Mouse (Mus musculus) kidney, embryonic 14.5 days (tissue): ENCODE measurements around the gene Patz1. TPM values are rescaled to one million over a fixed set of nuclear protein-coding genes. Genes with fewer than 3 reads are reported as not detected.
A peak's percentile ranks its signal among the peaks of the same experiment; 100 is the strongest.

Experiments
- ATAC-seq: fragments of 200-750 bp; cut with Nextera tagmentation; 2 replicates; pipeline ENCODE4 v1.8.0; 2017; ENCODE audit warnings: moderate number of reproducible peaks, mild to moderate bottlenecking, moderate TSS enrichment, moderate library complexity; ENCODE audit not compliant: low FRiP score, low TSS enrichment
- H3K27ac ChIP-seq: fragments of 300-500 bp; sonication (generic); 2 replicates; pipeline ENCODE4 v1.5.1; 2014; ENCODE audit warnings: low read depth, mild to moderate bottlenecking, low read length, moderate library complexity, mixed read lengths
- H3K27me3 ChIP-seq: fragments of 300-500 bp; sonication (generic); 2 replicates; pipeline ENCODE4 v1.6.1; 2014; ENCODE audit warnings: mild to moderate bottlenecking, low read length; ENCODE audit not compliant: control insufficient read depth, insufficient read depth
- H3K36me3 ChIP-seq: fragments of 300-500 bp; sonication (generic); 2 replicates; pipeline ENCODE4 v1.6.1; 2014; ENCODE audit warnings: low read length, mixed read lengths; ENCODE audit not compliant: control insufficient read depth, insufficient read depth
- H3K4me1 ChIP-seq: fragments of 300-500 bp; sonication (generic); 2 replicates; pipeline ENCODE4 v1.6.1; 2014; ENCODE audit warnings: low read length, mixed read lengths; ENCODE audit not compliant: control insufficient read depth, insufficient read depth
- H3K4me2 ChIP-seq: fragments of 300-500 bp; sonication (generic); replicated peaks from 2 replicates; pipeline ENCODE4 v1.6.1; 2014; ENCODE audit warnings: low read depth, mild to moderate bottlenecking, low read length
- H3K4me3 ChIP-seq: fragments of 300-500 bp; sonication (generic); 2 replicates; pipeline ENCODE4 v1.5.1; 2014; ENCODE audit warnings: mild to moderate bottlenecking, low read length
- H3K9ac ChIP-seq: fragments of 300-500 bp; sonication (generic); 2 replicates; pipeline ENCODE4 v1.6.1; 2014; ENCODE audit warnings: low read depth, mild to moderate bottlenecking, low read length, moderate library complexity
- H3K9me3 ChIP-seq: fragments of 300-500 bp; sonication (generic); 2 replicates; pipeline ENCODE4 v1.6.1; 2016; ENCODE audit warnings: low read length; ENCODE audit not compliant: control insufficient read depth
- WGBS: fragments of 180-500 bp; shearing (Covaris S2); extraction: QIAGEN DNeasy Blood & Tissue Kit; methylation state at CpG from one replicate; pipeline ENCODE4 v1.1.7; 2014; 5-methylcytosine and 5-hydroxymethylcytosine counted together
- polyA plus RNA-seq: library from polyadenylated mRNA; unstranded; fragments of >200 nt; fragmentation: Nextera tagmentation; extraction: Ambion mirVana; gene quantifications from 2 replicates; pipeline ENCODE4 v1.2.1, GENCODE M21; 2014

Patz1 gene
- polyA plus RNA-seq, 1 experiment from 2014 or later: 76.6 TPM

DNA sequence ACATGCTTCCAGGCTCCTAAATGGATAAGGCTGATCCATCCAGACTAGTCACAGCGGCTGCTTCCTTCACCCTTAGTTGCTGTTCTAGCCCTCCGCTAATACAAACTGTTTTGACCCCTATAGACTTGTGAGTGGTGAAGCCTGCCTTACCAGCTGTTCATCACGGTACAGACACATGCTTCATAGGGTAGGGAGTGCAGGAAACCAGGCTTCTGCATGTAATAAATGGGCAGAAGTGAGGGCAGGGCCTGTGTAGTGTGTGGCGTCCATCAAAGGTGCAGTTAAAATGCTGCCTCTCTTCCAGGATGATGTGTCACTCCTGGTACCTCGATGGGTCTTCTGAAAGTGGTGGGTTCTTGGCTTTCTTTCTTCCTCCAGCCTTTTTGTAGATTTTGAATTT, 49.3 kb downstream of the Patz1 start:
- WGBS: 53% methylated on average over 5 of the region's 5 CpGs
- H3K4me1 ChIP-seq: peaks cover 22% of the 10 kb centered on the region
- no peak for ATAC-seq
- H3K9ac ChIP-seq: no peak overlapping the region
- peaks cover 4% of the 10 kb centered on the region; the same call in 1 of the 2 replicates for H3K36me3 ChIP-seq
- H3K4me3 ChIP-seq: no peak overlapping the region
- no peaks in the 10 kb centered on the region for H3K9me3 ChIP-seq
- no peaks in the 10 kb centered on the region for H3K27me3 ChIP-seq
- no peak overlapping the region for H3K4me2 ChIP-seq
- no peak overlapping the region for H3K27ac ChIP-seq

DNA sequence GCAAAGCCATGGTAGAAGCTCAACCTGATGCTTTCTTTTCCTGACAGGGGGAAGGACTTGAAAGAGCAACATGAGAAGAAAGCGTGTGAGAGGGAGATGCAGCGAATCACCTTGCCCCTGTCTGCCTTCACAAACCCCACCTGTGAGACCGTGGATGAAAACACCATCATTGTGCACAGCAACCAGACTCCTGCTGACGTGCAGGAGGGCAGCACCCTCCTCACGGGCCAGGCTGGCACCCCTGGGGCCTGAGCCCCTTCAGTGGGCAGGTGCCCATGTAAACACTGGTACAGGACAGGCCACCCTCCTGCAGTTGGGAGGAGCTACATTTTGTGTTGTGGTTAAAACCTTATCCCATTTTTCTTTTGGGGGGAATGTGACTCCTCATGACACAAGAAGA, 52.8 kb downstream of the Patz1 start:
- H3K36me3 ChIP-seq: peaks cover 23% of the 10 kb centered on the region
- H3K27ac ChIP-seq: no peak overlapping the region
- H3K9me3 ChIP-seq: no peaks in the 10 kb centered on the region
- WGBS: 83% methylated on average over 5 of the region's 5 CpGs
- no peak overlapping the region for H3K9ac ChIP-seq
- no peak overlapping the region for H3K4me3 ChIP-seq
- H3K4me2 ChIP-seq: no peak overlapping the region
- no peaks in the 10 kb centered on the region for H3K27me3 ChIP-seq
- no peak for ATAC-seq
- H3K4me1 ChIP-seq: peaks cover 11% of the 10 kb centered on the region

DNA sequence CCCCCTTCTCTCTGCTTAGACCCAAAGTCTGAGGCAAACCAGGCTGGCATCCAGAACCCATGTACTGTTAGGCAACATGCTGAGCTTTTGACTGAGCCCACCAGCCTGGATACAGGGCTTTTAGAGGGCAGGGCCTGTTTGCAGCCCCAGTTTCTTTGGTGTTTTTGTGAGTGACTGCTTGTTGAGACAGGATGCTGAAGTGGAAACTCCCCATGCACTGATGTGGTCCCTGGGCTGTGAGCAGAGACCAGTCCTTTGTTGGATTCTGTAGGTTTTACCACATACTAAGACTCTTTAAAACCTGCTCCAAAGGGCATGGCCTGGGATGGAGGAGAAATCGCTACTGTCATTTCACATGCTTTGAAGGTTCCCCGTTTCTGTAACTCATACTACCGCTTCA, 56.2 kb downstream of the Patz1 start:
- Histone ChIP-seq H3K27me3 (no peaks in the 10 kb centered on the region), H3K27ac (no peak overlapping the region), H3K36me3 (peaks cover 23% of the 10 kb centered on the region), H3K9ac (no peak overlapping the region), H3K9me3 (no peaks in the 10 kb centered on the region), H3K4me1 (peaks cover 18% of the 10 kb centered on the region), H3K4me3 (no peak overlapping the region), H3K4me2 (no peak overlapping the region)
- no peak for ATAC-seq
- WGBS: 87% methylated on average over 3 of the region's 3 CpGs

DNA sequence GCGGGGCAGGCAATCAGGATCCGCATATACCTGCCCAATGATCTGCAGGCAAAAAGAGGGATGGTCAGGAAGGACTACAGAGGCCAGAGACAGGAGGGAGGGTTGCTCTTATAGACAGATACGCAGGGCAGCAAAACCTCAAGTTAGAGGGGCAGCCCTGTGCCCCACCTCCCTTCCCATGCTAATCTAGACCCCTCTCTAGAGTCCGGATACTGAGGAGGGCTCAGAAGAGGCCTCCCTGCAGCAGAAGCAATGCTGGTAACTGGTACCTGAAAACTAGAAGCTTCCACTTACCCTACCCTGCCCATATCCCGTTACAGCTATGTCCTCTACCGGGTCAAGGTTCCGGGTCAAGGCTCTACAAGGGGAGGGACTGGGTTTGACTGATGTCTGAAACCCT, 57.7 kb downstream of the Patz1 start:
- H3K4me1 ChIP-seq: peaks cover 18% of the 10 kb centered on the region
- ATAC-seq: no peak
- peaks cover 30% of the 10 kb centered on the region for H3K36me3 ChIP-seq
- WGBS: 71% methylated on average over 7 of the region's 7 CpGs
- no peaks in the 10 kb centered on the region for H3K27me3 ChIP-seq
- no peaks in the 10 kb centered on the region for H3K9me3 ChIP-seq
- no peak overlapping the region for H3K27ac ChIP-seq
- no peak overlapping the region for H3K4me2 ChIP-seq
- no peak overlapping the region for H3K9ac ChIP-seq
- H3K4me3 ChIP-seq: no peak overlapping the region

DNA sequence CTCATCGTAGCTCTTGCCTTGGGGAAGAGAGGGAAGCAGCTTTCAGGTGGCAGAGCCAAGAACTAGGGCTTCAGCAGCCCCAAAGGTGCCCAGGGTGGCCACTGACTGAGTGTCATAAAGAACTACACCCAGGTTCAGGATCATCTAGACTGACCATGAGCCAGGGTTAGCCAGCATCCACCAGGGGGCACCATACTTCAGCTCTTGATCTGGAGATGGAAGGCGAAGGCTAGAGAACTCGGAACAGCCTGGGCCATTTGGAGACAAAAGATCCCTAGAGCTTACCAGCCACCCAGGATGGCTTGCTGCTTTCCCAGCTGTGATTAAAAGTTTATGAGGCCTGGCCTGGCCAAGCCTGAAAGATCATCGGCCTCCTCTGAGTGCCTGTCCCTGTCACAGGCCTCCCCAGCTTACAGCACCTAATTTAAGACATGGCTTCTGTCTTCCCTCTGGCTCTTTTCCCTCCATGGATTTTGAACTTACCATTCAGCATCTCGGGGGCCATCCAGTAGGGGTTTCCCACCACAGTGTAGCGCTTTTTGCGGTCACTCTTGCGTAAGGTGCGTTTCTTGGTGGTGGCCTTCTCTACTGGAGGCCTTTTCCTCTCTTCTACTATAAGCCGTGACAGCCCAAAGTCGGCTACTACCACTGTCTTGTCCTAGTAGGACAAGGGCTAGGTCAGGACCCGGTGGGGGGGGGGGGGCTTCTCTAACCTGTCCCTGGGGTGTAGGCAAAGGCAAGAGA, 58.6 kb downstream of the Patz1 start:
- no peaks in the 10 kb centered on the region for H3K9me3 ChIP-seq
- H3K27me3 ChIP-seq: no peaks in the 10 kb centered on the region
- H3K4me3 ChIP-seq: no peak overlapping the region
- WGBS: 52% methylated on average over 12 of the region's 12 CpGs
- H3K36me3 ChIP-seq: peaks cover 33% of the 10 kb centered on the region
- no peak overlapping the region for H3K9ac ChIP-seq
- peak; percentile 84 for ATAC-seq
- no peak overlapping the region for H3K4me2 ChIP-seq
- H3K4me1 ChIP-seq: peaks cover 18% of the 10 kb centered on the region
- H3K27ac ChIP-seq: peak overlapping the region; percentile 3; the same call in 1 of the 2 replicates

DNA sequence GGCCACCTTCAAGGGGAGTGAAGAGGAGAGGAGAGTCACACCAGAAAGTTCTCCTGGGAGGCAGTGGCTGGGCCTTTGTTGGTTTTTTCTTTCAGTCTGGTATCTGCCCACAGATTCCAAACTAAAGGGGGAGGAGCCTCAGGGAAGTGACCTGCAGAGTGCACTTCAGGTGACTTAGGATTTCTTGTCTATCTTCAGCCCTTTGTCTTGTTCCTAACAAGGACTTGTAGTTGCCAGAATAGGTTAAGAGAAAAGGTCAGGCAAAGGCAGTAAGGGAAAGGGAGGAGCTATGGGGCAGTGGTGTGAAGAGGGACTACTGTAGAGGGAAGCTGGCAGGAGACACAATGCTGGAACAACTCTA, 59.1 kb downstream of the Patz1 start:
- ATAC-seq: no peak
- Histone ChIP-seq H3K4me3 (no peak overlapping the region), H3K4me2 (no peak overlapping the region), H3K4me1 (peaks cover 18% of the 10 kb centered on the region), H3K27ac (no peak overlapping the region; the same call in 1 of the 2 replicates), H3K36me3 (peaks cover 33% of the 10 kb centered on the region), H3K9ac (no peak overlapping the region), H3K27me3 (no peaks in the 10 kb centered on the region), H3K9me3 (no peaks in the 10 kb centered on the region)

DNA sequence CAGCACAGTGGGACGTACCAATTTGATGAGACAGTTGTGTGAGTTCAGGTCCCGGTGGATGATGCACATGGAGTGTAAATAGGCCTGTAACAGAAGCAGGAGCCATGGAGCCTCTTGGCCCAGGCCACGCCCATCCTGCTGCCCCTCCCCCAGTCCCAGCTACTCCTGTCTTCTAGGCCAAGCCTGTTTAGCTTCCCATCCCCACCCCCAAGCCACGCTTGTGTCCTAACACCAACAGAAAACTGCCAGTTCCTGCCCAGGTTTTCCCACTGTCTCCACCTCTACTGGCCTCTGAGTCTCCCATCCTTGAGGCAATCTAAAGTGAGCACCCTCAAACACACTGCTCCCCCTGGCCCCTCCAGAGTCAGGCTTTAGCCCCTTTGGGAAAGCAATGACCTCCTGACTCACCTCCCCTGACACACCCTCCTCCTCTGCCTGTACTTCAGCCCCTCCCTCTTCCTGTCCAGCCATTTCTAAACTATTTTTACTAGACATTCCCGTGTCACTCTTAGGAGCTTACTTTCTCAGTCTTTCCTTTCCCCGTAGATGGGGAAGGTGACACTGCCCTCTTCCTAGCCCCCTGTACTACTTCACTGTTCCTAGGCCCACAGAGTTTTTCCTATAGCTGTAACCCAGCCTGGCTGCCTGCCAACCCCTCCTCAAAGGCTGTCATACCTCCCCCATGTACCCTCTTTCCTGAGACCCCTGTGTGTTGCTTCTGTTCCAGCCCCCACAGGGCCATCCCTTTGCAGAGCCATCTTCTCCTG, 60.1 kb downstream of the Patz1 start:
- Histone ChIP-seq H3K27me3 (no peaks in the 10 kb centered on the region), H3K4me1 (peaks cover 18% of the 10 kb centered on the region), H3K36me3 (peaks cover 36% of the 10 kb centered on the region), H3K4me3 (no peak overlapping the region), H3K4me2 (no peak overlapping the region), H3K9me3 (no peaks in the 10 kb centered on the region), H3K9ac (no peak overlapping the region), H3K27ac (peak overlapping the region; percentile 57; the same call in 1 of the 2 replicates)
- peak; percentile 47 for ATAC-seq
- WGBS: 22% methylated on average over 6 of the region's 6 CpGs

DNA sequence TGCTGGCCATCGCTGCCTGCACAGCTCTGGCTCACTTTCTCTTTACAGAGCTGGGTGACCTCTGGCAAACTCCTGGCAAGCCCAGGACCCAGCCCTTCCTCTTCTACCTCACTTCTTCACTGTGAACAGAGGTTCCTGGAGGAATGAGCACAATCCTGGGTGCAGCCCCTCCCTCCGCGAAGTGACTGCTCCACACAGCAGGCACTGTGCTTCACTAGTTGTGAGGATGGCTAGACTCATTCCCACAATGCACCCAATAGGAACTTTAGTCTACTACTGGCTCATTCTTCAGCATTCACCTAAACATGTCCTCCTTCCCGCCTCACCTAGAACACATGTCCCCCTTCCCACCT, 60.6 kb downstream of the Patz1 start:
- H3K4me3 ChIP-seq: no peak overlapping the region
- H3K9me3 ChIP-seq: no peaks in the 10 kb centered on the region
- no peaks in the 10 kb centered on the region for H3K27me3 ChIP-seq
- peak overlapping the region; percentile 57; the same call in 1 of the 2 replicates for H3K27ac ChIP-seq
- peaks cover 41% of the 10 kb centered on the region for H3K36me3 ChIP-seq
- WGBS: 79% methylated on average over 4 of the region's 4 CpGs
- H3K9ac ChIP-seq: no peak overlapping the region
- peaks cover 18% of the 10 kb centered on the region for H3K4me1 ChIP-seq
- ATAC-seq: 0 out of 2 replicates have a peak, but pooled peaks have one; percentile 2
- H3K4me2 ChIP-seq: no peak overlapping the region

DNA sequence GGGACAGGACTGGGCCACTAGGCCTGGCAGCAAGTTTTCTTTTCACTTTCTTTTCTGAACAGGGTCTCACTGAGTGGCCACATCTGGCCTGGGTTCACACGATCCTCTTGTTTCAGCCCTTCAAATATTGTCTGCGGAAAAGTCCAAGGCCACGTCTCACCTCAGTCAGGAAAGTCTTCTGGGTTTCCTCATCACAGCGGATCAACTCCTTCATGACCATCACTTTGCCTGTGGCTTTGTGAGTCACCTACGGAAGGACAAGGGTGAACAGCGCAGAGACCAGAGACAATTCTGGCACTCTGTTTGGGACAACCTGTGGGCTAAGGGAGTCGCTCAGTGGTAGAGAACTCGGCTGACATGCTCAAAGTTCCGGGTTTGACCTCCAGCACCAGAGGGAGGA, 63.5 kb downstream of the Patz1 start:
- no peak overlapping the region for H3K27ac ChIP-seq
- H3K27me3 ChIP-seq: no peaks in the 10 kb centered on the region
- no peak for ATAC-seq
- 90% methylated on average over 9 of the region's 9 CpGs for WGBS
- peaks cover 18% of the 10 kb centered on the region for H3K4me1 ChIP-seq
- no peaks in the 10 kb centered on the region for H3K9me3 ChIP-seq
- no peak overlapping the region for H3K4me2 ChIP-seq
- peaks cover 36% of the 10 kb centered on the region for H3K36me3 ChIP-seq
- no peak overlapping the region for H3K9ac ChIP-seq
- no peak overlapping the region for H3K4me3 ChIP-seq
